Mouse (Mus musculus) forebrain, embryonic 11.5 days (tissue): Measurements from ENCODE around the gene Tmbim4. TPM values are rescaled to one million over a fixed set of nuclear protein-coding genes. Genes with fewer than 3 reads are reported as not detected.
A peak's percentile ranks its signal among the peaks of the same experiment; 100 is the strongest.

Source experiments
- ATAC-seq: fragments of 200-750 bp; cut with Nextera tagmentation; replicated peaks from 2 replicates; pipeline ENCODE4 v1.8.0; 2017; ENCODE audit warnings: moderate TSS enrichment; ENCODE audit not compliant: low FRiP score
- DNase-seq: peaks from one replicate; pipeline ENCODE4 v3.0.0-alpha.2; 2017; ENCODE audit warnings: low spot score
- H3K27ac ChIP-seq: fragments of 300-500 bp; sonication (generic); 2 replicates; pipeline ENCODE4 v1.5.1; 2014; ENCODE audit warnings: low read depth, low read length
- H3K27me3 ChIP-seq: fragments of 300-500 bp; sonication (generic); 2 replicates; pipeline ENCODE4 v1.6.1; 2014; ENCODE audit warnings: mild to moderate bottlenecking, low read length, mixed read lengths; ENCODE audit not compliant: control insufficient read depth, insufficient read depth
- H3K36me3 ChIP-seq: fragments of 300-500 bp; sonication (generic); 2 replicates; pipeline ENCODE4 v1.6.1; 2014; ENCODE audit warnings: mild to moderate bottlenecking, low read length, moderate library complexity, mixed read lengths; ENCODE audit not compliant: control insufficient read depth, insufficient read depth
- H3K4me1 ChIP-seq: fragments of 300-500 bp; sonication (generic); replicated peaks from 2 replicates; pipeline ENCODE4 v1.6.1; 2014; ENCODE audit warnings: low read length, mixed read lengths; ENCODE audit not compliant: control insufficient read depth, insufficient read depth
- H3K4me2 ChIP-seq: fragments of 300-500 bp; sonication (generic); 2 replicates; pipeline ENCODE4 v1.6.1; 2014; ENCODE audit warnings: low read depth, mild to moderate bottlenecking, low read length, moderate library complexity, mixed read lengths; ENCODE audit not compliant: severe bottlenecking
- H3K4me3 ChIP-seq: fragments of 300-500 bp; sonication (generic); 2 replicates; pipeline ENCODE4 v1.5.1; 2014; ENCODE audit warnings: low read depth, low read length
- H3K9ac ChIP-seq: fragments of 300-500 bp; sonication (generic); 2 replicates; pipeline ENCODE4 v1.6.1; 2014; ENCODE audit warnings: low read length
- H3K9me3 ChIP-seq: fragments of 300-500 bp; sonication (generic); 2 replicates; pipeline ENCODE4 v1.6.1; 2016; ENCODE audit warnings: low read length, mixed read lengths; ENCODE audit not compliant: control insufficient read depth
- WGBS: fragments of 180-500 bp; shearing (Covaris S2); extraction: QIAGEN DNeasy Blood & Tissue Kit; methylation state at CpG from one replicate; pipeline ENCODE4 v1.1.7; 2014; 5-methylcytosine and 5-hydroxymethylcytosine counted together
- polyA plus RNA-seq: library from polyadenylated mRNA; unstranded; fragments of >200 nt; fragmentation: Nextera tagmentation; extraction: Ambion mirVana; gene quantifications from 2 replicates; pipeline ENCODE4 v1.2.1, GENCODE M21; 2014

Tmbim4 gene
- polyA plus RNA-seq, 1 experiment from 2014 or later, result 74.0 TPM

DNA sequence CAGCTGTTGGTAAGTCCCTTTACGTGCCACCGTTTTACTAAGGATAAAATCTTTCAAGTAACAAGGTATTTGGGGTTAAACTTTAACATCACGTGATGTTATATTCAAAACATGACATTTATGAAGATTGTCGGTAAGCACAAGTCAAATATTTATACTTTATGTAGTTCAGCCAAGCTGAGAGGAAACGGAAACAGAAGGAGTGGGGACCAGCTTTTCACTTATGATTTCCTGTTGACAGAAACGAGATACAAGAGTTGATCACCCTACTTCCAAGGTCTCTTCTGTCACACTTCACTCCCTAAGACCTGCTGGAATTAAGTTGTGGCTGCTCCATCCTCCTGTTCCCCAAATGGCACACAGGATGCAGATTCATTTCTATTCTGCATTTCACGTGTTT lies 19.4 kb downstream of the Tmbim4 start:
- 90% methylated on average over 7 of the region's 7 CpGs for WGBS
- no peaks in the 10 kb centered on the region for H3K36me3 ChIP-seq
- DNase-seq, result no peak
- no peak overlapping the region for H3K4me3 ChIP-seq
- H3K27me3 ChIP-seq, result no peaks in the 10 kb centered on the region
- no peaks in the 10 kb centered on the region for H3K9me3 ChIP-seq
- H3K9ac ChIP-seq, result no peak overlapping the region
- no peak overlapping the region for H3K27ac ChIP-seq
- H3K4me2 ChIP-seq, result no peak overlapping the region
- no peak for ATAC-seq
- H3K4me1 ChIP-seq, result no peaks in the 10 kb centered on the region

DNA sequence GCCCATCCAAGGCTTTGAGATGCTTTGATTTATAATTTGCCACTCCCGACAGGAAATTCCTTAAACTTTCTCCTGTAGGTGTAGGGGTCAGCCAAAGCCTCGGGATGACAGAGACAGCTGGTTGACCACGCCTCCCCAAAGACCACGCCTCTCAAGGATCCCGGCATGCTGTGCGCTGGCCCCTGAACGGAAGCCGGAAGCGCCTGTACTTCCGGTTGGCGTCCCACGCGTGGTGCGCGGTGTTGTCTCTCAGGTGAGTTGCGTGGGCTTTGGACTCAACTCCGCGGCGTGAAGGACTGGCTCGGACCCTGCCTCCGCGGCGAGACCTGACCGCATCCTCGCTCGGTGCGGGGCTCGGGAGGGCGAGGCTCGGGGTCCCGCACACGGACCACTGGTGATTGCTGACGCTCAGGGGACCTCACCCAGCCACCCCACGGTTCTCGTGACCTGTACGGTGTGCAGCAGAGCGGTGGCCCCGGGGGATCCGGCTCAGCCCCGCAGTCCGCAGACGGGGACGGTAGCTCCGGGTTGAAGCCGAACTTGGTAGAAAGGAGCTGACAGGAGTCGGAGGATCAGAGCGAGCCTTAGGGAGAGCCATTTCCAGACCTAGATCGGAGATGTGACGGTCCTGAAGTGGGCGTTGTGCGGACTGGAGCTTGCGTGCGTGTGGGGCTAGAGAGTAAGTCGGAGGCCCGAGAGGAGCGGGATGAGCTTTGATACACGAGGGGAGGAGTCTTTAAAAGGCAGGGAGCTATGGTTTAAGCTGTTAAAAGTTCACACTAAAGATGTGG lies 25.7 kb downstream of the Tmbim4 start, which contains the start of gene Llph:
Llph (plus strand) TSS at position 200 of the 791 bp plus-strand sequence.
- Histone ChIP-seq H3K4me2 (peak within 1 kb of the TSS; percentile 93), H3K36me3 (peaks cover 7% of the 10 kb centered on the region; the same call in 1 of the 2 replicates), H3K27me3 (no peaks in the 10 kb centered on the region), H3K4me3 (peak within 1 kb of the TSS; percentile 99), H3K9me3 (no peaks in the 10 kb centered on the region), H3K4me1 (no peaks in the 10 kb centered on the region; the same call in 1 of the 2 replicates), H3K27ac (no peak within 1 kb of the TSS), H3K9ac (peak within 1 kb of the TSS; percentile 84)
- ATAC-seq, result peak; percentile 95
- DNase-seq, result peak; percentile 91
- under 1% methylated on average over 57 of the region's 57 CpGs for WGBS

GRCm38 (mm10) chr10:120231718-120232117 lies 30.3 kb downstream of the Tmbim4 start:
- DNase-seq (peak; percentile 82), ATAC-seq (no peak)
- H3K27ac ChIP-seq, result no peak overlapping the region
- H3K4me2 ChIP-seq, result no peak overlapping the region
- 29% methylated on average over 5 of the region's 5 CpGs for WGBS
- H3K9ac ChIP-seq, result no peak overlapping the region
- no peaks in the 10 kb centered on the region for H3K27me3 ChIP-seq
- no peaks in the 10 kb centered on the region; the same call in 1 of the 2 replicates for H3K4me1 ChIP-seq
- H3K36me3 ChIP-seq, result peaks cover 7% of the 10 kb centered on the region; the same call in 1 of the 2 replicates
- no peak overlapping the region for H3K4me3 ChIP-seq
- no peaks in the 10 kb centered on the region for H3K9me3 ChIP-seq

GRCm38 (mm10) chr10:120233655-120234367 lies 32.4 kb downstream of the Tmbim4 start:
- Histone ChIP-seq H3K4me2 (no peak overlapping the region), H3K9ac (no peak overlapping the region), H3K36me3 (peaks cover 4% of the 10 kb centered on the region; the same call in 1 of the 2 replicates), H3K27me3 (no peaks in the 10 kb centered on the region), H3K27ac (no peak overlapping the region), H3K4me3 (no peak overlapping the region), H3K9me3 (no peaks in the 10 kb centered on the region), H3K4me1 (no peaks in the 10 kb centered on the region)
- WGBS, result 34% methylated on average over 18 of the region's 18 CpGs
- ATAC-seq (no peak; the same call in 1 of the 2 replicates), DNase-seq (peak; percentile 76)

DNA sequence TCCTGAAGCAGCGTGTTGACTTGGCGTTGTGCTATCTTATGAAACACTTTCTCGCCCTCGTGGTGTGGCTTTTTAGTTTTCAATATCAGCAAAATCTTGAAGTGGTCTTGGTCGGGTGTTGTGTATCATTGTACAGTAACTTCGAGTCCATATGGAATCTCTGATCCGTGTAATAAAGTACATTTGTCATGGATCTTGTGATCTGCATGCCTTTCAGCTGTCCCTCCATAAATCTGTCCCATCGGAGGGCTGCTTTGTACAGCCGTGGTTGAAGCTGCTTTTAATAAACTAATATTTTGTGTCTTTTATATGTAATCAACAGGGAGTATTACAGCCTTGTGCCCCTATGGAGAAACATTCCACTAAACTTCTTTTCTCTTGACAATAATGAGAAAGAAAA lies 35.5 kb downstream of the Tmbim4 start:
- Histone ChIP-seq H3K27me3 (no peaks in the 10 kb centered on the region), H3K4me3 (no peak overlapping the region), H3K9ac (no peak overlapping the region), H3K36me3 (no peaks in the 10 kb centered on the region), H3K4me2 (no peak overlapping the region), H3K4me1 (no peaks in the 10 kb centered on the region), H3K9me3 (no peaks in the 10 kb centered on the region), H3K27ac (no peak overlapping the region)
- ATAC-seq (no peak), DNase-seq (peak; percentile 8)
- WGBS, result 86% methylated on average over 9 of the region's 9 CpGs

DNA sequence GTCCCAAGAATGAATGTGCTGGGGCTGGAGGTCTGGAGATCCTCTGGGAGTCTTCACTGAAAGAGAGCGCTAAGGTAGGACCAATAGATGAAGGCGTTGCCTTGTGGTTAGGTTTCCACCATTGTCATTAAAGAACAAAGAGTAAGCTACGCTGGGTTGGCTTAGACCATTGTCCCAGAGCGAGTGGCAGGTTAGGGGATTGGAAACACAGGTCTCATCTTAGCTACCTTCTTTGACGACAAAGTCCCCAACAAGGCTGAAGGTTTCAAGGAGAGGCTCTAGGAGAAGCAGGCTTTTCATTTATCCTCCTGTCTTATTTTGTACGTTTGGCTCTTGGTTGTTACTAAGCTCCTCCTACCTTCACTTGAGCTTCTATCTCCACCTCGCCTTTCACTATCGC lies 36.9 kb downstream of the Tmbim4 start:
- H3K27me3 ChIP-seq, result no peaks in the 10 kb centered on the region
- no peaks in the 10 kb centered on the region for H3K9me3 ChIP-seq
- H3K4me1 ChIP-seq, result no peaks in the 10 kb centered on the region
- no peak for ATAC-seq
- DNase-seq, result peak; percentile 30
- H3K4me3 ChIP-seq, result no peak overlapping the region
- no peaks in the 10 kb centered on the region for H3K36me3 ChIP-seq
- 85% methylated on average over 8 of the region's 8 CpGs for WGBS
- no peak overlapping the region for H3K27ac ChIP-seq
- no peak overlapping the region for H3K9ac ChIP-seq
- no peak overlapping the region for H3K4me2 ChIP-seq

- H3K27me3 ChIP-seq, result no peaks in the 10 kb centered on the region
- H3K9me3 ChIP-seq, result no peaks in the 10 kb centered on the region
- H3K4me2 ChIP-seq, result no peak overlapping the region
- no peak overlapping the region for H3K9ac ChIP-seq
- no peak for DNase-seq
- no peaks in the 10 kb centered on the region for H3K36me3 ChIP-seq
- 62% methylated on average over 6 of the region's 6 CpGs for WGBS
- no peak overlapping the region for H3K27ac ChIP-seq
- no peaks in the 10 kb centered on the region for H3K4me1 ChIP-seq
- no peak for ATAC-seq
- no peak overlapping the region for H3K4me3 ChIP-seq
Measured at GRCm38 (mm10) chr10:120239476-120239875, 38.1 kb downstream of the Tmbim4 start.

GRCm38 (mm10) chr10:120242421-120242820 lies 41.0 kb downstream of the Tmbim4 start:
- no peaks in the 10 kb centered on the region for H3K36me3 ChIP-seq
- no peaks in the 10 kb centered on the region for H3K27me3 ChIP-seq
- ATAC-seq, result no peak
- H3K4me3 ChIP-seq, result no peak overlapping the region
- H3K4me2 ChIP-seq, result no peak overlapping the region
- H3K9me3 ChIP-seq, result no peaks in the 10 kb centered on the region
- H3K27ac ChIP-seq, result no peak overlapping the region
- no peak overlapping the region for H3K9ac ChIP-seq
- no peak for DNase-seq
- peaks cover 3% of the 10 kb centered on the region; the same call in 1 of the 2 replicates for H3K4me1 ChIP-seq
- WGBS, result 72% methylated on average over 6 of the region's 6 CpGs
